Mouse (Mus musculus): ENCODE measurements around the gene Spa17.

The Spa17 gene

DNA sequence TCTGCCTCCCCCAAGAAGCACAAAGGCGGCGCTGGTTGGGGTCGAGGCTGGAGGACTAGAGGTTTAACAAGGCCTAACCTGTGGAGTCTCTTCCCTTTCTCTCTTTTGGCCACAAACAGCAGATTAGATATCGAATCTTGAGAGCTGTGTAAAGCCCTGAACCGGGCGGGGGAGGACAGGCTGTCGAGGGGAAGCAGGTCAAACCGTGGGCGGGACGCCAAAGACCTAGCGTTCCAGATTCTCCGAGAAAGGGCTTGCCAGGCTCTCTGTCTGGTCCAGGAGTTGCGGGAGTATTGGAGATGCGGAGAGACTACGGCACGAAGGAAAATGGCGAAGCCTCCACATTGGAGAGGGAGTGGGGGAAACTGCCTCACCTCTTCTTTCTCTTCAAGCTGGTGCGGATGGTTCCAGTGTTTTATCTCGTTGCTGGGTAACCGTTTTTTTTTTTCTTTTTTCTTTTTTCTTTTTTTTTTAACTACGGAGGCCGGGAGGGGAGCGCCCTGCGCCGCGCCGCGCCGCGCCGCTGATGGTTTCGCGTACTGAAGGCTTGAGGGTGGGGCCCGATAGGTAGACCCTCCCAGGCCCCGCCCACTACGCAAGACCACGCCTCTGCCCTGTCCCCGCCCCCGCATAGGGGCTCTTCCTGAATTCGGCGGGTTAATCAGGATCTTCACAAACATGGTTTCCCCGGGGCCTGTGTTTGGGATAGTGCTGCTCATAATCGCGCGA lies at the start of gene Spa17:
Spa17 (minus strand) TSS at position 541 of the 729 bp plus-strand sequence.
- peak; percentile 83; the same call in 1 of the 2 replicates for TF ChIP-seq GATA4 (IDR thresholded peaks at IDR 0.05; ENCODE audit: insufficient replicate concordance, low read length)

DNA sequence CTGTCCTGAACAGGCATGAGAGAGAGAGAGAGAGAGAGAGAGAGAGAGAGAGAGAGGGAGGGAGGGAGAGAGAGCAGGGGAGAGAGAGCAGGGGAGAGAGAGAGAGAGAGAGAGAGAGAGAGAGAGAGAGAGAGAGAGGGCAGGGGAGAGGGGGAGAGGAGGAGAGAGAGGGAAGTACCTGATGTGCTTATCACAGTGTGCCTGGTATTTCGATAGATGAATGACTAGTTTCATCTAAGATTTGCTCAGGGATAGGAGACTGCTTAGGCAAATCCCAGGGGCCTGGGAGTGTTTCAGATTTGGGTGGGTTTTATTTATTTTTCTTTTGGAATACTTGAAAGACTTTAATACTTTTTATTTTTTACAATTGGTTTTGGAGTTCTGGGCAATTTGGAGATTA lies 49.7 kb upstream of the Spa17 start:
- TF ChIP-seq GATA4 (IDR thresholded peaks at IDR 0.05; ENCODE audit: insufficient replicate concordance, low read length): no peak

- TF ChIP-seq GATA4 (IDR thresholded peaks at IDR 0.05; ENCODE audit: insufficient replicate concordance, low read length): no peak
Measured at GRCm38 (mm10) chr9:37659413-37659812, 45.9 kb upstream of the Spa17 start.

DNA sequence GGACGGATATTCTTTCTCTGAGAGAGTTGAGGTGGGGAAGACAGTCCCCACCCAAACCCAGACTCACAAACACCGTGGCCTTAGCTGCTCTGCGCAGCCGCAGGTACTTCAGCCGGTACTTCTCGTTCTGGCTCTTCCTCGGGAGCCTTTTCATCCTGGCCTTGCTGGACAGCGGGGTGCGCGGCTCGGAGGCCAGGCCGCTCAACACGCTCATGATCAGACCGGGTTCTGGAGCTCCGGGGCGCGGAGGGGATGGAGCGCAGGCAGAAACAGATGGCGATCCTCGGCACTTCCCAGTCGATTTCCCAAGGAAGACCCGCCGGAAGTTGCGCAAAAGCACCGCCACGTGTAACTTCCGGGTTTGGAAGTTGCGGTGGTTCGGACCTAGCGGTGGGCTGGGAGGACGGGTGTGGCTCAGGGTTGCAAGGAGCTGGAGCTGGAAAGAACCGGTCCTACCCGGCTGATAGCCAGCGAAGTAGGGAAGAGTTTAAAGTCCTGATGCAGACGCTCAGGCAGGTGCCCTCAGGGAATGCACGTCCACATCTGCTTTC lies 43.5 kb upstream of the Spa17 start, which contains the start of gene Tbrg1:
Tbrg1 (minus strand) TSS at position 382 of the 551 bp plus-strand sequence.
- peak; percentile 28; the same call in 1 of the 2 replicates for TF ChIP-seq GATA4 (IDR thresholded peaks at IDR 0.05; ENCODE audit: insufficient replicate concordance, low read length)

- TF ChIP-seq GATA4 (IDR thresholded peaks at IDR 0.05; ENCODE audit: insufficient replicate concordance, low read length): no peak
Measured at GRCm38 (mm10) chr9:37656439-37656881, 42.9 kb upstream of the Spa17 start.

GRCm38 (mm10) chr9:37655961-37656360 lies 42.4 kb upstream of the Spa17 start:
- no peak for TF ChIP-seq GATA4 (IDR thresholded peaks at IDR 0.05; ENCODE audit: insufficient replicate concordance, low read length)

GRCm38 (mm10) chr9:37653836-37654235 lies 40.3 kb upstream of the Spa17 start:
- TF ChIP-seq GATA4 (IDR thresholded peaks at IDR 0.05; ENCODE audit: insufficient replicate concordance, low read length): no peak

- TF ChIP-seq GATA4 (IDR thresholded peaks at IDR 0.05; ENCODE audit: insufficient replicate concordance, low read length): no peak
Measured at GRCm38 (mm10) chr9:37650639-37651038, 37.1 kb upstream of the Spa17 start.

DNA sequence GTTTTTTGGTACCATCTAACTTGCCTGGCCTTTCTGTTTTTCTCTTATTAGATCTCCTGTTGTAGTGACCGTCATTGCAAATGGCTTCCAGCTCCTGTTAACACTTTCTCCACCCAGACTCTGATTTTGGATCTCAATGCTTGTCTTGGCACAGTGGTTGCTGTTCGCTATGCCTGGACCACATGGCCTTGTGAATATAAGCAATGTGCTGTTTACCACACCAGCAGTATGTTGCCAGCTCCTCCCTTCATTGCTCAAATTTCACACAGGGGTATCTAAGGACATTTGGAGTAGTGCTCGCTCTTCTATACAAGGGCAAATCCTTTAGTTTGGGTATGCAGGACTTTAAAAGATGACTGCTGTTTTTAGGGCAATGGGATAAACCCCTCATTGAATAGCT lies 32.7 kb upstream of the Spa17 start:
- no peak for TF ChIP-seq GATA4 (IDR thresholded peaks at IDR 0.05; ENCODE audit: insufficient replicate concordance, low read length)

GRCm38 (mm10) chr9:37638721-37639120 lies 25.2 kb upstream of the Spa17 start:
- no peak for TF ChIP-seq GATA4 (IDR thresholded peaks at IDR 0.05; ENCODE audit: insufficient replicate concordance, low read length)

DNA sequence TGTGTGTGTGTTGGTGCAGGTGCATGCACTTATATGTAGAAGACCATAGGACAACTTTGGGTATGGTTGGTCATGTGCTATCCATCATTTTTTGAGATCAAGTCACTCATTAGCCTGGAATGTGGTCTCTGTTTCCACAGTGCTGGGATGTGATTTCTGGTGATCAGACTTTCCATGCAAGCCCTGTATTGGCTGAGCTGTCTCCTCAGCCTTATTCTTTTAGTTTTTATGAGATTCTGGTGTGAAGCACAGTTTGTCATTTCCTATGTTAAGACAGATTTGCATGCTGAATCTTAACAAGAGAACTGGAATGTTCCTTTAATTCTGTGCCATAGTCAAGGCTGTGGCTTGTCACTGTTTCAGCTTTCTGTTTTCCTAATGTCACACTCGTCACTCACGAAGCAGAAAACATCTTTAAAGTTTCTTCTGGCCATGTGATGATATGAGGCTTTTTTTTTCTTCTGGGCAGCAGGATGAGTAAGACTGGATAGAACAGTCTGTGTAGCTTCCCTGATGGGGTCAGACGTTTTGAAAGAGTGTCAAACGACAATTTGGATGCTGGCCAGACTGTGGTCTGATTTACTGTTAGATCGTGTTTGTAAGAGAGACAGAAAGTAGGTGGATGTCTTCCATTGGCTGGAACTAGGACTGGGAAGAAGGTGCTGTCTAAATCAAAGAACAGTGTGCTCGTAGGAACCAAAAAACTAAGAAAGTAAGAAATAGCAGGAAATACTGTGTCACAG lies 23.4 kb upstream of the Spa17 start:
- no peak for TF ChIP-seq GATA4 (IDR thresholded peaks at IDR 0.05; ENCODE audit: insufficient replicate concordance, low read length)

DNA sequence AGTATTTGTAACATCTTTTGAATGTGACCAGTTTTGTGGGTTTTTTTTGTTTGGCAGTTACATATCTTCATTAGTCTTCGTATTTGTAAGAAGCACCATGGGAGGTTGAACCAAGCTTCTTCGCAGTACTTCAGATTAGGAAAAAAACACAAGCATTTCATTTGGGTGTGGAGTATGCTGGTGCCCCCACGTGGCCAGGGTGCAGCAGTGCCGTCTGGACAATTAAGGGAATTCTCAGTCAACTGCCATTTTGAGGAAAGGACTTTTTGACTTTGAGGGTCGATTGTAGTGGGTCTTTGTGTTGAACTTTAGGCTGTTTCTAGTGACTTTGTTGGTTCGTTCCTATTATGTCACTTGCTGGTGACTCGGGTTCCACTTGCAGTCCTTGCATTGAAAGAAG lies 22.8 kb upstream of the Spa17 start:
- TF ChIP-seq GATA4 (IDR thresholded peaks at IDR 0.05; ENCODE audit: insufficient replicate concordance, low read length): no peak

GRCm38 (mm10) chr9:37634269-37634668 lies 20.7 kb upstream of the Spa17 start:
- TF ChIP-seq GATA4 (IDR thresholded peaks at IDR 0.05; ENCODE audit: insufficient replicate concordance, low read length): no peak

DNA sequence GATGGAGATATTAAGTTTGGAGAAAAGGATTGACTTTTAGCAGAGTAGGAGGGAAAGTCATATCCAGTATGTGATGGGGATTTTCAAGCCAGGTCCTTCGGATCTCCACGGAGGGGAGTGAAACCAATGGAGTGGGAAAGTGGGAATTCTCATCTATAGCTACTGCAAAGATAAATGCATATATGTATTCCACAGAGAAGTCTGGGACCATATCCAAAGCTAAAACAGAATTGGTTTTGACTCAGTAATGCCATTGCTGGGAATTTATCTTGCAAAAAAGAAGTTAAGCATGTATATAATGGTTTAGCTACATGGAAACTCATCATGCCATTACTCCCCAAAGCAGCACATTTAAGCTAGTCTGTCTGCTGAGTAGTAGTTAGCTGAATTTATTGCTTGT lies 18.8 kb upstream of the Spa17 start:
- TF ChIP-seq GATA4 (IDR thresholded peaks at IDR 0.05; ENCODE audit: insufficient replicate concordance, low read length): no peak

GRCm38 (mm10) chr9:37629941-37630340 lies 16.4 kb upstream of the Spa17 start:
- no peak for TF ChIP-seq GATA4 (IDR thresholded peaks at IDR 0.05; ENCODE audit: insufficient replicate concordance, low read length)

DNA sequence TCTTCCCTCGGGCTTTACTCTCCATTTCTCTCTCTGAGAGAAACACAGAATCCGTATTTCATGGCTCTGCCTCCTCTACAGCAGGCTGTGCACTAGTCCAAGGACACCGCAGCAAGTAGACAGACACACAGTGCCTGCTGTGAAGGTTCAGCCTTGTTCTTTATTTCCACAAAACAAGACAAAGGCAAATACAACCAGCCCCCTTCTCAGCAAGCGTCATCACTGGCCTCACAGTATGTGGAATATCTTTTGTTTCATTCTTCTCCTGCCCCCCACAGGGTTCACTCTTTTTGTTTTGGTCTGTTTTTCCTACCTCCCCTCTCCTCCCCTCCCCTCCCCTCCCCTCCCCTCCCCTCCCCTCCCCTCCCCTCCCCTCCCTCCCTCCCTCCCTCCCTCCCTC lies 15.1 kb upstream of the Spa17 start:
- no peak for TF ChIP-seq GATA4 (IDR thresholded peaks at IDR 0.05; ENCODE audit: insufficient replicate concordance, low read length)
